Mouse (Mus musculus) liver (tissue): ENCODE data around the gene Ubl4b.

ENCODE experiments used
- DNase-seq: peaks from one replicate; pipeline ENCODE4 v3.0.0-alpha.2; 2020; ENCODE audit warnings: mixed read lengths

Gene Ubl4b

DNA sequence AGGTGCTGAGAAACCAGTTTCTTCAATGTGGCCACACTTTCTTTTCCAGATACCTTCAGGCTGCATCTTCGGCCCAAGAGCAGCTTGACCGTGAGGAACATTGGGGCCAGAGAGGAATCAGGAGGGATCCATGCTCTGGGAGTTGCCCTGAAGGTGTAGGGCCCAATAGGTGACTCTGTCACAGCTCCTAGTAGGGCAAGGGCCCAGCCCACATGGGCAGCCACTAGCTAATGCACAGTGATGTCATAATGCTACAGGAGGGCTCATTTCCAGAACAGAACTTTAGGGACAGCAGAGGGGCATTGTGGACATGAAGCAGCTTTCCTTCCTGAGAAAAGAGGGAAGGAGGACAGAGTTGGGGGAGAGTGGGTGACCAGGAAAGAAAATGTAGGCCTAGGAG is at the start of gene Ubl4b:
Gene Ubl4b, minus strand, starts transcription at position 232 of the 400 bp plus-strand sequence.
- DNase-seq, result no peak

DNA sequence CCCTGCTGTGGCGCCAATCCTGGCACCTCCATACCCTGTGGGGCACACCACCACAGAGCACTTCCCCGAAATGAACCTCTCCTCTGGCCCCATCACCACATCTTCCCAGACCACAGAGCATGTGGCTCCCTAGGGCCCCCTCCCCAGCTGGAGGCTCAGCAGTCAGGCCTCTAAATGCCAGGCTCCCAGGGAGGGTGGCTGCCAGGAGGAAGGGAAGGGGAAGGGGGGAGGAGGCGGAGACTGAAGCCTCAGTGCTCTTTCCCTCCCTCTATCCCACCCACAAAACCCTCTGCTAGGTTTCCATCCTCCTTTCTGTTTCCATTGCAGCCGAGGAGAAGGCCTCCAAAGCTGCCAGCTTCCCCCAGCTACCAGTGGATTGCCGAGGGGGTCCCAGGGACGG is 45.3 kb upstream of the Ubl4b start:
- no peak for DNase-seq

DNA sequence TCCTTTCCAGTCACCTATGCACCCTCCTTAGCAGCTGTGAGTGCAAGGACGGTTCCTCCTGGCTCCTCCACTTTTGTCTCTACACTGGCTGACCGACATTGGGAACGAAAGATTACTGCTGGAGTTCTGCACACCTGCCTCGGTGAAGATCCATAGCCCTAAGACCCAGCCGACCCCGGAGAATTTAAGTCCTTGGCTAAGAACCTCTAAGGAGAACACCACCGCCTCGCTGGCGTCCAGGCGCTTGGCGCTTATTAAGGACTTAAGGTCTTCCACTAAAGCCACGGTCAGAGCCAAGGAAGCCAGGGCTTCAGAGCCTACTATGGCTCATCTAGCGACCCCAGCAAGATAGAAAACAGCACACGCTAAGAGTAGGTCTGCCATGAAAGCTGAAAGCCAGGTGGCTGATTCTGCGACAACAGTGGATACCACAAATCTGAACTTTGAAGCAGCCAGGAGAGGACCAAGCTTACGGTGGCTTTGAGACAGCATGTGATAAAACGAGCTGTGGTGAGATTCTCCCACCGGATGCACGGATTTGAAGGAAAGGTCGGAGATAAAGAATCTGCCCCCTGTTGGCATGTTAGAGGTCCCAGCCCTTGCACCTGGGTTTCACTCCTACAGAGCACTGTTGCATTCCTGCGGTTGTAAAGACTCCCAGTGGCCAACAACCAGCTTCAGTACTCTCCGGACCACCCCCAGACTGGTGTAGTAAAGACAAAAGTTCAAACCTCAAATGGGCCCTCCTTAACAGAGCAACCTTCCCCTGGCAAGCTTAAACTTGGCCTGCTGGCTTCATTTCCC is 42.9 kb upstream of the Ubl4b start:
- no peak for DNase-seq

DNA sequence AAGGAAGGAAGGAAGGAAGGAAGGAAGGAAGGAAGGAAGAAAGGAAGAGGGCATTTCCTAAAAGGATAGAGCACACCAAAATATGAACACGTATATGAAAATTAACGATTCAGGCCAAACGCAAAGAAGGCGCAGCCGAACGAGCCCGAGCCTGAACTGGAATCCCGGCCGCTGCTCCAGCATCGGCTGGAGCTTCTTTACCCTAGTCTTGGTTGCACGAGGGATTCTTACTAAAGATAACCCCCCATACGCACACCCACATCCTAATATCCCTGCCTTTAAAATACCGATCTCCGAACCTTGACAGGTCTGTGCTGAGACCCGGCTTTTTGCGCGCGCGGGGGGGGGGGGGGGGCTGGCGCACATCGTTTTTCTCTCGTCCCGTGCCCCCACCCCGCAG is 42.3 kb upstream of the Ubl4b start:
- DNase-seq, result no peak

DNA sequence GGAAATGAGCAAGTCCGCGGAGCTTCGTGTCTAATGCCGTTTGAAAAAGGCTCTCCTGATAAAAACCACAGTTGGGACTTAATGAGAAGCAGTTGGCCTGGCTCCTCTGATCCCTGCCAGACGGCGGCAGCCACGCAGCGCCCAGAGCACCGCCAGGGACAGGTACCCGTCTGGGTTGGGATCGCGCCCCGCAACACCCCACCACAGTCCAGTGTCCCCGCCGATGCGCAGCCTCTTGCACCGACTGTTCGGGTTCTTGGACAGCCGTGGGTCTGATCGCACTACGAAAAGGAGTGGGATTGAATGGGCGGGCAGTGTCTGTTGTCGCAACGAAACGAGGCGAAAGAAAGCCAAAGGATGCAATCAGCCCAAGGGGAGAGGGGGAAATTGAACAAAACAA is 41.7 kb upstream of the Ubl4b start:
- no peak for DNase-seq

DNA sequence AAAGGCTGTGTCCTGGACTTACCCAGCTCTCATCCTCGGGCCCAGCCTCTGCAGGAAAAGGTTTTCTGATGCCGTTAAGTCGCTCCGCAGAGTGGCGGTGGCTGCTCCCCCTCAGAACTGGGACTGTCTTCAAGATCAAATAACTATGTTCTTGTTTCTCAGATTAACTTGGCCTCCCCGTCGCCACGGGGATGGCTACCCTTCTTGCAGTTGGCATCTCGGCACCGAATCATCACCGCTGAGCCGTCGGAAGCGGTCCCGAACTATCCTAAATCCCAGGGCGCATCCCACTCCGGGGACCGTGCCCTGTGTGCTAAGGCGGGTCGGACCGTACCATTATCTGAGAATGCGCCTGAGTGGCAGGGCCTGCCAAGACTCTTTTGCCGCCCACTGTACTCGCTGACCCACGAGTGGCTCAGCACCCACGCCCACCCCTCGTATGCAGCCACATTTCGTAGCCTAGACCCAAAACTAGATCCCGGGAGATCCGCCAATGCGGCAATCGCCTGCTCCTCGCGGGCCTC is 41.1 kb upstream of the Ubl4b start:
- DNase-seq, result no peak

DNA sequence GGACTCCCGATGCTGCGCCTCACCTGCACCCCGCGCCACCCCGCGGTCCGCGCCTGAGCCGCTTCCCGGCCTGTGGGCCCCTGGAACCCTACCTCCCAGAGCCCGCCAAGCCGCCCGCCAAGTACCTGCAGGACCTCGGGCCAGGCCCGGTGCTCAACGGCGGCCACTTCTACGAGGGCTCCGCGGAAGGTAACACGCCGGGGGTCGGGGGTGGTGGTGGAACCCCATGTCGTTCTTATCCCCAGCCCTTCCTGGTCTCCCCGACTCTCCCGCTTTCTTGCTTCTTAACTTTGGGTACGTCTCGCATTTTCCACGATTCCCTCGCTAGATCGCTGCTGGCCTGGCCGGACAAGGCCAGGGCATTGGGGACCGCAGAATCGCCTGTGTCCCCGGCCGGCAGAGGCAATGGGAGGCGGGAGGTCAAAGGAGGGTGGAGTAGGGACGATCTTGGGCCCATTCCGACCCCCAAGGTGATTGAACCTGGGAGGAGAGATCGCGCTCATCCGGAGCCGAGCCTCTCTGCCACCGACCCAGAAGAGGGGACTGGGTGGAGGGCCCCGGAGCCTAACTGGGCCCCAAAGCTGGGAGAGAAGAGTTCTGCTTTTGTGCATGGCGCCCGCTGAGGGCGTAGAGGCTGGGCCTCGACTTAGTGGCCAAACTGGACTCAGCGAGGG is 40.5 kb upstream of the Ubl4b start:
- no peak for DNase-seq

DNA sequence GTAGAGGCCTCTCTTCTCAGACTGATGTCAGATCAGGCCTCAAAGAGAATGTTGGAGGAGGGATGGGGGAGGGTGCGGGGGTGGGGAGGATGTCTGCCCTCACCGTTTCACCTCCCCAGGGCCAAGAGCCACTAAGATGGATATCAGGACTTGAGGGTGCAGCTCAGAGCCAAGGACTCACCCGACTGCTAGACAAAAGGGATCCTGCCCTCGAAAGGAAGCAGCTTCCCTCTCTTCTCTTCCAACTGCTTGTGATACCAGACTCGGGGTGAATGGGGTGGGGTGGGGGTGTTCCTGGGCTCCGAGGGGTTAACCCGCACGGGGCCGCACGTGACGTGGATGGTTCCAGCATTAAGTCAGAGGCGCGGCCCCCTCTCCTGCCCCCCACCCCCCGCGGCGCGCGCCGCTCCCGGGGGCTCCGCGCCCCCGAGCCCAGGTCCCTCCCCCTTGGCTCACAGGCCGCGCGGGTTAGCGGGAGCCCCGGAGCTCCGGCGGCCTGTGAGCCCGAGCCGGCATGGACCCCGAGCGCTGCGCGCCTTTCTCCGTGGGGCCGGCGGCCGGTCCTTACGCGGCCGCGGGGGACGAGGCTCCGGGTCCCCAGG is 39.9 kb upstream of the Ubl4b start, which contains the start of gene Alx3:
Gene Alx3, plus strand, starts transcription at position 370 of the 602 bp plus-strand sequence.
- no peak for DNase-seq

DNA sequence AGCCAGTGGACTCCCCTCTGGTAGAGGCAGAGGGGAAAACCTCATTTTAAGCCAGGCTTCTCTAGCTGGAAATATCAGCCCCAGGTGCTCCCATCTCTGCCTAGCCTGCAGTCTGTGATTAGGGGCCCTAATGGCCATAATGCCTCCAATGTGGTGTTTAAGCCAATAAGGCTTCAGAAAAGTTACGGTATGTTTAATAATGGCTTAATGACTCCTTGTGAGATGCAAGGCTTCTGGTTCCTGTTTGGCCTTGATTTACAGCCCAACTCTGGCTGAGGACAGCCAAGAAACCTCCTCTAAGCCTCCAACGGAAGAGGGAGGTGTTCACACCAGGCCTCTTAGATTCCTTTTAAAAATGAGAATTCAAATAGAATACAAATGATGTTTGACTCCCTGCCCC is 38.8 kb upstream of the Ubl4b start:
- DNase-seq, result no peak

DNA sequence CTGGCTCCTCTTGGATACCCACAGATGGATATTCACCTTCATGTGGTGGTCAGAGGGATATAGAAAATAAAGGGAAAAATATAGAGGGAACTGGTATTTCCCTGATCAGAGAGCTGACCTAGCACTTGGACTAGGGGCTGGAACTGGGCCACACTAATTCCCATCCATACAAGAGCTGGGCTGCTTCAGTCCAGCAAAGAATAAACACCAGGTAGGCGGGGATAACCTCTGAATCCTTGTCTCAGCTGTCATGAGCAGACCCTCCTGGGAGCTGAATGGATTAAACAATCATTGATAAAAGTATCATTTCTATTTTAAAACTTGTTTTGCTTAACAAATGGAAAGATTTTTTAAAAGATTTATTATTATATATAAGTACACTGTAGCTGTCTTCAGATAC is 36.7 kb upstream of the Ubl4b start:
- no peak for DNase-seq

DNA sequence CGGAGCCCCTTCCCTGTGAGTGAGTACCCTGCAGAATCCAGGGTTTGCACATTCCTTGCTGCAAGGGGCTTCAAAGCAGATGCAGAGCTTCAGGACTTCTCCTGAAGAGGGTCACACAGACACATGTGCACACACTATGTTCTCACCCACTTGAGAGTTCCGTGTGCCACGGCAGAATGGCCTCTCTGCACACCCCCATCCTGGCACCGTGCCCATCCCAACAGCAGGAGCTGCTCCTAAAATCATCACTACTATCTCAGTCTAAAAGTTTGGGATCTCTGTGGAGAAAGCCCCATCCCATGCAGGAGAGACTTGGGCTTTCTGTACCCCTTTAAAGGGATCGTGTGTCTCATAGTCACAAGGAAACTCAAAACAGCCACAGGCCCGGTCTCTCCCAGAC is 31.6 kb upstream of the Ubl4b start:
- DNase-seq, result no peak

DNA sequence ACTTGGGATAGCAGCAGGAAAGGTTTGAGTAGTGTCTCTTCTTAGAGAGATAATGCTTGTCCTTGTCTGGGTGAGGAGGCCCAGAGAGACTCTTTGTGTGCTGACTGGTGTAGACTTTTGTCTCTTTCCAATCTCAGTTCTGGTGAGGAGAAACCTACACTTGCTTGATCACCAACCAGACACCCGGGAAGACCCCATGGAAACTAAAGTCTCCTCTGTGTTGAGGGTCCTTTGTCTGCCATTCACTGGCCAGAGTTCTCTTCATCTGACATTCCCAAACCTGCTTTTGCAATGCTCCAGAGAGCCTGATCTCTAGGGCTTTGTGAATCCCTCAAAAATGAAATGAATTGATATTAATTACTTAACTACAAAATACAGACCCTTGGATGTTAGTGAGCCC is 29.0 kb upstream of the Ubl4b start:
- DNase-seq, result no peak

DNA sequence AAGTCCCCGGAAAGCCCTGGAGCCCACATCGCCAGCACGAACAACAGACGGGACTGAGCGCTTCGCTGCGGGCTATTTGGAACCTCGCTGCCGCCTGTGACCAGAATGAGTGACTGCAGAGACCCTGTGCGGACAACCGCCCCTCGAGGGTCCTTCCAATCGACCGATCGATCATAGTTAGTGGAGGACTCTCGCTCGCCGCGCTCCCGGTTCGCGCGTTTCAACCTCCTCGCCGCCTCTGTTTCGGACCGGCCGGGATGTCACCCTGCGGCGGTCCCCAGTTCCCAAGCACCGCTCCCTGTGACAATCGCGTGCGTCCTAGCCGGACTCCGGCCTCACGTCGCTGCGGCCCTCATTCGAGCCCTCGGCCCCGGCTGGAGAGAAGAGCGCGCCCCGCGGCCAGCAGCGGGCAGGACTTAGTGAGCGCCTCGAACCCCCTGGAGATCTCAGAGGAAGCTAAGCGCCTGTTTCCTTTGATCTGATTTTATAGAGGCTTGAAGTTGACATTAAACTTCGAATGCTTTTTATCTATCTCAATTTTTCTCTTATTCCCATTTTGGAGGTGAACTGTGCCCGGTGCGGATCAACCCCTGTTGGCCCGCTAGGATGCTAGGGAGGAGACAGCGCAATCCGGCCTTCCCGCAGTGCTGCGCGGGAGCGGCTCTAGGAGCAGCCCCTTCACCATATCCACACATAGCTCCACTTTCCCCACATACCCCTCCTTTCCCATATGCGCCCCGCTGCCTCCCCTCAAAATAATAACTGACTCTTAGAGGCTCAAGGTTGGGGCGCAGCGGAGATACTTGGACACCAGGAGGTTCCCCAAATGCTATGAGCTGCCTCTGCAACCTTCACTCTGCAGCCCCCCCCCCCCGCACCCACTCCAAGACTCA is 28.2 kb upstream of the Ubl4b start:
- DNase-seq, result peak; percentile 4

DNA sequence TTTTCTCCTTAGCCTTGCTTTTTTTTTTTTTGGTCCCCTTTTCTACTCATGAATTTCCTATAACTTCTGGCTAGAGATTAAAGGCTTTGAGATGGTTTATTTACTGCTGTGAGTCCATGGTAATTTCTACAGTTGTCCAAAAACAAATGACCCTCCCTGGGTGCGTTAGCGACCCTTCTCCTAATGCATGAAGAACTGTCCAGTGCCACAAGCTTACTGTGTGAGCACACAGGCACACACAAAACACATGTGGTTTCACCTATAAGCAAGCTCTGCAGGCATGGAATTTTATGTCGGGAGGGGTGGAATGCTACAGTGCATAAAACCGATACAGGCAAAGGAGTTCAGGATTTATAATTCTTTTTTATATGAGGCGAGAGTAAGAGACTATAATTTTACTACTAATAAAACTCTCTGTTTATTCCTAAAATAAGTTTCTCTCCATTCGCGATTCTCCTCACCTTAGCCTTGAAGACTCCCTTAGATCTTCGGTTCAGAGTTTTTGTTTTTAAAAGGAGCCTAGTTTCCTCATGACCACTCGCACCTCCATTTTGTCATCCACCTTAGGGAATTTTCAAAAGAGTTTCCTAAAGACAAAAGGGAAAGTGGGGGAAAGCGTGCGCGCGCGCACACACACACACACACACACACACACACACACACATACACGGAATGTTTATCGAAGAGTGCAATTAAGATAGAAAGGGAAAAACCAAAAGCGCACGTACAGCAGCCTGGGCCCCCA is 27.4 kb upstream of the Ubl4b start:
- DNase-seq, result peak; percentile 1

DNA sequence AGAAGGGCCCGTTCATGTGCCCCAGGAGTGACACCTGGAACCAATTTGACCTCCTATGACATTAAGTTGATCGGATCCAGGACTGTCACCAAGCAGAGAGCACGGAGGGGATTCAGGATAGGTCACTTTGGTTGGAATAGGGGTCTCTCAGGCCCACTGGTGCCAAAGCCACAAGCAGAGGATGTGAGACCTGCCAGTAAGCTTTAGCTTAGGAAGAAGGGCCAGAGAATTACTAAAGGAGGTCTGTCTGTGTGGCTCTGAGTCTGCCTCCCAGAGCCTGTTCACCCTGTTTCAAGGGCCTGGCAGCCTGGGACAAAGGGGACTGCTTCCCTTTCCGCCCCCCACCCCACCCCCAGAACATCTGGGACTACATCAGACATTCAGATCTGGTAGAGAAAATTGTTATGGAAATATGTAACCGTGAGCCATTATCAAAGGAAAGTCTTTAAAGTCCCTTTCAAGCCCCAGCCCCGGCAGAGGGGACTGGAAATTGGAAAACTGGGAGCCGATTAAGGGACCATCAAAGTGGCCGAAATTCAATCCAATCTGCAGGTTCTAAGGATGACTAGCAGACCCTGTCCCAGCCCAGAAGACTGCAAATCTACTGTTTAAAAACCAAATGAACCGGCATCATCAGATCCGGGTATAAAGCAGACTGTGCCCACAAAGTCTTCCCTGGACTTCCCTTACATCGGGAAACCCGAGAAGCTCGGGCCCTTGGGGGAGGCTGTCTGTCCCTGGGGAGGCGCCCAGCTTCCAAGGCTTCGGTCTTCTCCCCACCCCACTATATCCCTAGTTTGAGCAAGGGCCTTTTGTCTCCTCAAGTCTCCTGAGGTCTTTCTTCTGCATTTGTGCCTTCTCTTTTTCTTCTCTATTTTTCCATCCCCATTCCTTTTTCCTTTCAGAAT is 26.5 kb upstream of the Ubl4b start:
- peak; percentile 2 for DNase-seq

DNA sequence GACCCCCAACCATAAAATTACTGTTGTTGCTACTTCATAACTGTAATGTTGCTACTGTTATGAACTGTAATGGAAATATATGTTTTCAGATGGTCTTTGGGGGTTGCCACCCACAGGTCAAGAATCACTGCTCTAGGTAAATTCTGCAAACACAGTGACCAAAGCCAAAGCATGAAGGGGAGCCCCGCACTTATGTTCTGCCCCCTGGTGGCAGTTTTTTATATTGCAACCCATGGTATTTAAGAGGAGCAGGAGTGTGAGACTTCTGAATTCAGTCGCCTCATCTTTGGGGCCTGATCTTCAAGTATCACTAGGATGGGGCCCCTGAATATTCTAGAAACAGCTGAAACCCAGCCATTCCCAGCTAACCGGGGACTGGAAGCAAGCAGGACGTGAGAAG is 24.6 kb upstream of the Ubl4b start:
- peak; percentile 58 for DNase-seq

DNA sequence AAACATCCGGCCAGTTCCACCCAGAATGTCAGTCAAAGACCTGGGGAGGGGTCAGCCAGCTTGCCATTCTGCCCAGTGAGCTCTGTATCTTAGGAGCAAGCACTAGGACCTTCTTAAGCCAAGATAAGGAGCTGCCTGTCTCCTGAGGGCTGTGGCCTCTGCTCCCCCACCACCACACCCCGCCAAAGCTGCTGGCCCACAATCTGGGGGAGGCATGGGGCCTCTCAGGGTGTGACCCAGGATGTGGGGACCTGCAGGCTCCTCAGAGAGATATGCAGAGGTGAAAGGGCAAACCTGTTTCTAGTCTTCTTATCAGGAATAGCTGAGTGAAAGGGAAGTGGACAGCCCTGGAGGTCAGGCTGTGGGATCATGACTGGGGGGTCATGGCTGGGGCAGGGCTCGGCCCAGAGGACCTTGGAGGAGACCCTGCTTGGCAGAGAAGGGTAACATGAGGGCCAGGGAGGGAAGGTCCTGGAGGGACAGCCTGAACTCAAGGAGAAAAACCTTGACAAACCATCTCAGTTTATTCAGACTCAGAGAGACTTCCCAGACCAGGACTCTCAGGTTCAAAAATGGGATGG is 23.0 kb upstream of the Ubl4b start:
- peak; percentile 63 for DNase-seq

DNA sequence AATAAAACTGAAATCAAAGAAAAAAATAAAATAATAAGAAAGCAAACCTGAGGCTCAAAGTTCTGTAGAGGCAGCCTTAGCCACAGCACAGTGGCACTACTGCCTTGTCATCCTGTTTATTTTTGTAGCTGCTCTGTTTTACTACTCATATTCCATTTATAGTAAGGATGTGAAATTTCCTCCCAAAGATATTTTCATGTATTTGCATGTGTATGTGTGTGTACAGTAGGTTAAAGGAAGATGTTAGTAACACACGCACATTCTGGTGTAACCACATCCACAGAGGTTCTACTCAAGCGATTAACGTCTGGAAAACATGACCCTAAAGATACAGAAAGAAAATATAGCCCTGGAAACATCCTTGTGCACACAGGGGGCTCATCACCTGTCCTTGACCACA is 21.9 kb upstream of the Ubl4b start:
- DNase-seq, result no peak

DNA sequence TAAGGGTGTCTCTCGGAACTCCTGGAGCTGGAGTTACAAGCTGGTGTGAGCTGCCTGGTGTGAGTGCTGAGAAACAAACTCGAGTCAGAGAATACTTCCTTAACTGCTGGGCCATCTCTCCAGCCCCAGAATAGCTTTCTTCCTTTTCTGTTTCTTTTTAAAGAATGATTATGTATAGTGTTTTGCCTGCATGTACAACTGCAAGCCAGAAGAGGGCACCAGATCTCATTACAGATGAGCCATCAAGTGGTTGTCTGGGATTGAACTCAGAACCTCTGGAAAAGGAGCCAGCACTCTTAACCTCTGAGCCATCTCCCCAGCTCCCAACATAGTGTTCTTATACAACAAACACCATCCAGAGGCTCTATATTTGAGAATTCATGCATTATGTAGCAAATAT is 16.3 kb upstream of the Ubl4b start:
- no peak for DNase-seq

DNA sequence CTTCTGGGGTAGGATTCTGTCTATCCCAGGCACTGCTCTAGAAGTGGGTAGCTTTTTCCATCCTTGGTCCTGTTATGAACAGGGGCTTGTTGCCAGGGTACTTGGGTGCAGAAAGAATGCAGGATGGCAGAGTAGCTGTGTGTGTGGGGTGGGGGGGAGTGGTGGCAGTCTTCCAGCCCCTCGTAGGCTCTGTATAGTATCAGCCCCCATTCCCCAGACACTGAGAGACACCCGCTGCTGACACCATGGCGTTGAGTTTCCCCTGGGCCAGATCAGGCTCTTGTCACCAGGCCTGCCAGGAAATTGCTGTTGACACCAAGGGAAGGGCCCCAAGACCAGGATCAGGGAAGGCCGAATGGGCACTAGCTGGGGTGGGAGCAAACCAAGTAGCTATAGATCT is 13.8 kb upstream of the Ubl4b start:
- DNase-seq, result no peak

DNA sequence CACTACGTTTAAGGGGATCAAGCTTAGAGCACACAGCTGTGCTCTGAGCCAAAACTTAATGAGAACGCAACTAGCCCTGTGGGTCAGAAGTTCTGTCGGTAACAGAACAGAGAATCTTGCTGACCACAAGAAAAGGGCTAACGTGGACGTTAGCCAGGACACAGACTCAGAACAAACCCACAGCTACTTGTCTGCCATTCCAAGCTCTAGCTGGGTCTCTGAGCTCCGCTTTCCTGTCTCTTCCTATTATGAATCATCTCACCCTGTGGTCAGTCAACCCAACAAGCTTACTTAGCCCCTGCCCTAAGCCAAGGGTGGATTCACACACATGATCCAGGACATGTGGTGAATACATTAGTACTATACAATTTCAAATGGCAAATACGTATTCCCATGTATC is 12.9 kb upstream of the Ubl4b start:
- no peak for DNase-seq
